Mouse (Mus musculus) C2C12 (cell line): Measurements from ENCODE around the gene Ccdc142.

Experiments
- CTCF ChIP-seq: IDR thresholded peaks from one replicate; pipeline ENCODE4 v1.5.1; 2011; ENCODE audit not compliant: control insufficient read depth, insufficient read depth, insufficient read length
- MAX ChIP-seq: IDR thresholded peaks from one replicate; pipeline ENCODE4 v1.6.1; 2011; ENCODE audit warnings: mild to moderate bottlenecking, control low read depth

DNA sequence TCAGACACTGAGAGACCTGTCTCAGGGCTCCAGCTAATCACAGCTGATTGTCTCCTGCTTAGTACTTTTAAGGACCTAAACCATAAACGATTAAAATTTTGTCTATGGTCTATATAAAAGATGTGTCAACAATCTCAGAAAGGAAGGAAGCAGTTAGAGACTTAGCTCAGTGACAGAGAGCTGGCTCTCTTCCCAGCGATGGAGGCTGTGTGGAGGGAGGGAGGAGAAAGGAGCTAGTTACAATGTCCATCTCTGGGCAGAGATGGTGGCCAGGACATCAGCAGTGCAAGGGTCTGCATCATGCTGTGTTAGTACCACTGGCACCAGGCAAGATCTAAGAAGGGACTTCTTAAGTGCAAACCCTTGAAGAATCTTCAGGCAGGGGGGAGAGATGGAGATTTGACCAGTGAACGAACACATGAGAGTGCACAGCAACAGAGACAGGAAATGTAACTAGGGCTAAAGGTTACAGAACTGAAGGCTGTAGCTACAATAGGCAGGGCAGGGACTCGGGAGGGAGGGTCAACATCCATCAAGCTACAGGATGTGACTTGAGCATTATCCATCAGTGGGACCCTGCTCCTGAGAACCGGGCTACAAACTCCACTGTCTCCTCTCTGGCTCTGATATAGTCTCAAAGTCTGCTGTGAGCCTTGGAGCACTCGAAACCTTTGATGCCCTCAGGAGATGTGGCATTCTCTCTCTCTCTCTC, 8.8 kb upstream of the Ccdc142 start:
- no peak for TF ChIP-seq CTCF
- TF ChIP-seq MAX, result no peak
